Mouse (Mus musculus): ENCODE measurements around the gene Fbxl7.

DNA sequence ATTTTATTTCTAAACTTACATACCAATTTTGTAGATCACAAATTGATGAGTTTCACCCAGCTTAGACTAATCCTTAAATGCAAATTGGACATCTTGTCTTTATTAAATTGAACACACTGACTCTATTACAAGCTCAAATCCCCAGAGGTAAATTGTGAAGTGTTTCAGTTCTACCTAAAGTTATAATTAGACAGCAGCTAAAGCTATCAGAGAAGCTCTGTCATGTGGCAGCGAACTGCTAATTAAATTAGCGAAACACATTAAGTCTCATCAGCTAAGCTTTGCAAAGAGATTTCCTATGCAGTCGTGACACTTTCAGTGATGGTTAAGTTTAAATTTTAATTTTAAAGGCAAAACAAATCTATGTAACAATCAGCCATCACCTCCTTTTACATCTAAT lies 114.8 kb downstream of the Fbxl7 start:
- TF ChIP-seq CTCF (IDR thresholded peaks at IDR 0.05) (no peak), EP300 (IDR thresholded peaks at IDR 0.05; ENCODE audit: insufficient read depth, low read depth, low read length) (no peak), POLR2A (IDR thresholded peaks at IDR 0.05; ENCODE audit: insufficient read depth, low read depth, low read length) (no peak)

Measured in heart, adult 2 months (tissue).